Comparison of ENCODE assay signal across 7 mouse cellular contexts in the genomic region with DNA sequence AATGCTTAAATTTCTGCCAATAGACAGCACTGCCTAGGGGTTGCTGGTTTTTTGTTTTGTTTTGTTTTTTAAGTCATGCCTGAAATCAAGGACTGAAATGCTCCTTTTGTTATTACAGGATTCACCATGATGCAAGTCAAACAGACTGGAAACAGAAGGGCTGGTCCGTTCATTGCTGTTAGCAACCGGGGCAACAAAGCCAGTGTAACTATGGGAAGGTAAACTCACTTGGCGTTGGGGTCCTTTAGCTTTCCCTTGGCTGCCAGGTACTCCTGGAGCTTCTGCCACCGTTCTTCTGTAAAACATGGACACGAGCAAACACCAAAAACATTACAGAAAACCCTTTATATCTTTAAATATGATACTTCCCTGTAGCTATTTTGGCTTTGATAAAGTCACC. TPM values are rescaled to one million over a fixed set of nuclear protein-coding genes. Genes with fewer than 3 reads are reported as not detected.
DNase-seq lines count a peak whose midpoint lies in the region; ATAC-seq and TF ChIP-seq lines count a peak whose summit lies in the region.

No protein-coding gene starts in this region.

- no peaks in the 10 kb centered on the region for H3K27me3 ChIP-seq in testis, adult 2 months (ENCODE audit: control insufficient read depth, insufficient read depth, low read length)
- H3K27me3 ChIP-seq in limb, embryonic 14.5 days (ENCODE audit: control insufficient read depth, insufficient read depth, low read length) = no peaks in the 10 kb centered on the region
- H3K27me3 ChIP-seq in stomach, postnatal 0 days (ENCODE audit: control insufficient read depth, insufficient read depth, low read length) = no peaks in the 10 kb centered on the region

- H3K9me3 ChIP-seq in limb, embryonic 14.5 days (ENCODE audit: control insufficient read depth, low read length) = no peaks in the 10 kb centered on the region
- H3K9me3 ChIP-seq in stomach, postnatal 0 days (ENCODE audit: control insufficient read depth, low read length) = no peaks in the 10 kb centered on the region

- TF ChIP-seq POLR2A in testis, adult 2 months (IDR thresholded peaks at IDR 0.05; ENCODE audit: control insufficient read depth, low read depth, low read length) = no peak
- TF ChIP-seq POLR2A in embryonic fibroblast, embryonic 13.5 days (IDR thresholded peaks at IDR 0.05; ENCODE audit: low read depth, low read length) = no peak
- no peak for TF ChIP-seq POLR2A in limb, embryonic 14.5 days (IDR thresholded peaks at IDR 0.05; ENCODE audit: borderline replicate concordance, extremely low read depth, insufficient read depth, insufficient read length)

- peaks cover 3% of the 10 kb centered on the region for H3K4me1 ChIP-seq in testis, adult 2 months (ENCODE audit: control insufficient read depth, insufficient read depth, low read length)
- peaks cover 5% of the 10 kb centered on the region; the same call in 1 of the 2 replicates for H3K4me1 ChIP-seq in embryonic fibroblast, embryonic 13.5 days (ENCODE audit: control insufficient read depth, insufficient read depth, low read length)
- H3K4me1 ChIP-seq in limb, embryonic 14.5 days (ENCODE audit: control insufficient read depth, insufficient read depth, low read length) = peaks cover 13% of the 10 kb centered on the region
- H3K4me1 ChIP-seq in stomach, postnatal 0 days (replicated peaks; ENCODE audit: control insufficient read depth, insufficient read depth) = peaks cover 3% of the 10 kb centered on the region; the same call in 1 of the 2 replicates

- DNase-seq in testis, postnatal 10 days (ENCODE audit: low spot score) = no peak
- no peak for DNase-seq in limb, embryonic 14.5 days (ENCODE audit: low spot score)
- DNase-seq in stomach, postnatal 0 days (ENCODE audit: low spot score) = peak; percentile 15
- DNase-seq in left cerebral cortex, postnatal 10 days (ENCODE audit: extremely low spot score in 1 of 2, low spot score in 2 of 2) = no peak
- DNase-seq in urinary bladder, postnatal 10 days (ENCODE audit: low spot score) = no peak

- WGBS in limb, embryonic 14.5 days = 68% methylated on average over 5 of the region's 5 CpGs
- 29% methylated on average over 5 of the region's 5 CpGs for WGBS in stomach, postnatal 0 days

- H3K4me3 ChIP-seq in testis, adult 2 months (ENCODE audit: control insufficient read depth, low read depth, low read length) = peak overlapping the region; percentile 21
- peak overlapping the region; percentile 91 for H3K4me3 ChIP-seq in embryonic fibroblast, embryonic 13.5 days (ENCODE audit: insufficient read depth, low read length)
- peak overlapping the region; percentile 85 for H3K4me3 ChIP-seq in limb, embryonic 14.5 days (replicated peaks; ENCODE audit: low read length)
- H3K4me3 ChIP-seq in stomach, postnatal 0 days (ENCODE audit: low read depth, low read length) = peak overlapping the region; percentile 69

- H3K36me3 ChIP-seq in testis, adult 2 months (ENCODE audit: control insufficient read depth, insufficient read depth, low read length) = no peaks in the 10 kb centered on the region; the same call in 1 of the 2 replicates
- H3K36me3 ChIP-seq in limb, embryonic 14.5 days (ENCODE audit: control insufficient read depth, insufficient read depth, low read length) = no peaks in the 10 kb centered on the region; the same call in 1 of the 2 replicates
- no peaks in the 10 kb centered on the region for H3K36me3 ChIP-seq in stomach, postnatal 0 days (ENCODE audit: control insufficient read depth, insufficient read depth, low read length)

- H3K4me2 ChIP-seq in limb, embryonic 14.5 days (replicated peaks; ENCODE audit: low read depth, low read length, severe bottlenecking) = peak overlapping the region; percentile 78
- H3K4me2 ChIP-seq in stomach, postnatal 0 days (replicated peaks; ENCODE audit: low read depth) = peak overlapping the region; percentile 81

- no peak overlapping the region for H3K27ac ChIP-seq in testis, adult 2 months (ENCODE audit: control insufficient read depth, insufficient read depth, low read depth, low read length)
- H3K27ac ChIP-seq in embryonic fibroblast, embryonic 13.5 days (ENCODE audit: insufficient read depth, low read length) = no peak overlapping the region
- no peak overlapping the region for H3K27ac ChIP-seq in limb, embryonic 14.5 days (replicated peaks; ENCODE audit: low read depth, low read length)
- H3K27ac ChIP-seq in stomach, postnatal 0 days (replicated peaks) = no peak overlapping the region

- ATAC-seq in limb, embryonic 14.5 days (ENCODE audit: low FRiP score, low read depth) = no peak
- ATAC-seq in stomach, postnatal 0 days (ENCODE audit: low FRiP score, low TSS enrichment) = no peak

- TF ChIP-seq CTCF in testis, adult 2 months (IDR thresholded peaks at IDR 0.05; ENCODE audit: control insufficient read depth, insufficient read depth, insufficient replicate concordance, low read depth, low read length) = no peak
- TF ChIP-seq CTCF in embryonic fibroblast, embryonic 13.5 days (IDR thresholded peaks at IDR 0.05; ENCODE audit: borderline replicate concordance, insufficient read depth, low read length) = no peak
- no peak for TF ChIP-seq CTCF in stomach, postnatal 0 days (IDR thresholded peaks at IDR 0.05; ENCODE audit: low read depth)

- TF ChIP-seq EP300 in stomach, postnatal 0 days (optimal IDR thresholded peaks at IDR 0.05) = no peak

- intact Hi-C loops in left cerebral cortex, postnatal 10 days (cut with DNase I) = loop anchor here (5.0 kb wide), 1 partner anchor 111 kb away; no protein-coding TSS in a partner anchor

- peak overlapping the region; percentile 75 for H3K9ac ChIP-seq in limb, embryonic 14.5 days (ENCODE audit: low read depth, low read length, severe bottlenecking)
- H3K9ac ChIP-seq in stomach, postnatal 0 days (ENCODE audit: low read length) = peak overlapping the region; percentile 66; the same call in 1 of the 2 replicates

RNA-seq across cellular contexts. Expression of a gene that starts 0.9 kb away (rescaled TPM):
- 10.2 and 11.6 TPM in 2 replicates for polyA plus RNA-seq in testis, adult 2 months (2012; rRNA removed)
- polyA plus RNA-seq in embryonic fibroblast, embryonic 13.5 days (2011; ENCODE audit: insufficient read length, low read depth, missing spikeins) = 27.5 and 46.8 TPM in 2 replicates
- 14.2 and 18.1 TPM in 2 replicates for polyA plus RNA-seq in limb, embryonic 14.5 days (2012; rRNA removed)
- polyA plus RNA-seq in limb, embryonic 14.5 days (2014; fragmentation: Nextera tagmentation; extraction: Ambion mirVana) = 49.8 and 52.8 TPM in 2 replicates
- polyA plus RNA-seq in stomach, postnatal 0 days (2015; fragmentation: Nextera tagmentation; extraction: Ambion mirVana) = 9.0 and 9.8 TPM in 2 replicates
- total RNA-seq in left cerebral cortex, postnatal 10 days (2021) = 1 to 10 TPM; 2.6 to 2.7 TPM

RNA-seq across cellular contexts. Expression of a gene that starts 13.7 kb away (rescaled TPM):
- 0.11 and 0.22 TPM in 2 replicates for polyA plus RNA-seq in testis, adult 2 months (2012; rRNA removed)
- not detected in 2 replicates for polyA plus RNA-seq in embryonic fibroblast, embryonic 13.5 days (2011; ENCODE audit: insufficient read length, low read depth, missing spikeins)
- 0.04 and 0.06 TPM in 2 replicates for polyA plus RNA-seq in limb, embryonic 14.5 days (2012; rRNA removed)
- 0.21 TPM in 1 of 2 replicates, not detected in the other for polyA plus RNA-seq in limb, embryonic 14.5 days (2014; fragmentation: Nextera tagmentation; extraction: Ambion mirVana)
- 4.6 and 5.8 TPM in 2 replicates for polyA plus RNA-seq in stomach, postnatal 0 days (2015; fragmentation: Nextera tagmentation; extraction: Ambion mirVana)
- under 1 TPM; 0.49 to 0.57 TPM for total RNA-seq in left cerebral cortex, postnatal 10 days (2021)

Comparison
In these comparisons a context has a peak if more than half of its experiments do, and no peak if none do; other contexts are left out.
1. H3K4me3 ChIP-seq: peak in every context shown above with its lines; median percentile 91 in embryonic fibroblast, embryonic 13.5 days; 85 in limb, embryonic 14.5 days; 69 in stomach, postnatal 0 days; 21 in testis, adult 2 months.